Mouse (Mus musculus) CH12.LX (cell line): ENCODE data around the gene Sf3b3.

Experiments
- CTCF ChIP-seq, 2 experiments: IDR thresholded peaks in 1 of 2; conservative IDR thresholded peaks in 1 of 2; 2 replicates each; pipeline ENCODE4 v1.5.1; 2011 to 2012; ENCODE audit warnings: low read depth in 2 of 2, low read length in 2 of 2, improper control_type of control experiment in 1 of 2, inconsistent platforms in 1 of 2, mild to moderate bottlenecking in 1 of 2, moderate library complexity in 1 of 2
- E2F4 ChIP-seq: IDR thresholded peaks from 2 replicates; pipeline ENCODE4 v1.6.1; 2011; ENCODE audit warnings: low read depth, low read length, improper control_type of control experiment; ENCODE audit not compliant: insufficient replicate concordance
- ELF1 ChIP-seq: IDR thresholded peaks from 2 replicates; pipeline ENCODE4 v1.6.1; 2014; ENCODE audit warnings: low read depth, mild to moderate bottlenecking, inconsistent platforms, low read length, improper control_type of control experiment
- EP300 ChIP-seq: IDR thresholded peaks from 2 replicates; pipeline ENCODE4 v1.6.1; 2011; ENCODE audit warnings: low read length, improper control_type of control experiment
- GABPA ChIP-seq: IDR thresholded peaks from 2 replicates; pipeline ENCODE4 v1.6.1; 2012; ENCODE audit warnings: low read depth, low read length, improper control_type of control experiment, inconsistent platforms; ENCODE audit not compliant: insufficient replicate concordance
- MAZ ChIP-seq: IDR thresholded peaks from 2 replicates; pipeline ENCODE4 v1.6.1; 2012; ENCODE audit warnings: low read depth, mild to moderate bottlenecking, inconsistent platforms, low read length, improper control_type of control experiment, moderate library complexity
- MYC ChIP-seq: IDR thresholded peaks from 2 replicates; pipeline ENCODE4 v1.6.1; 2011; ENCODE audit warnings: low read depth, mild to moderate bottlenecking, improper control_type of control experiment, low read length
- POLR2A ChIP-seq: IDR thresholded peaks from 2 replicates; pipeline ENCODE4 v1.6.1; 2011; ENCODE audit warnings: low read depth, mild to moderate bottlenecking, improper control_type of control experiment, low read length
- TBP ChIP-seq: conservative IDR thresholded peaks from 2 replicates; pipeline ENCODE4 v1.6.1; 2011; ENCODE audit warnings: low read depth, low read length, improper control_type of control experiment
- USF1 ChIP-seq: IDR thresholded peaks from 2 replicates; pipeline ENCODE4 v1.6.1; 2014; ENCODE audit warnings: low read depth, mild to moderate bottlenecking, inconsistent platforms, low read length, improper control_type of control experiment
- ZC3H11A ChIP-seq: IDR thresholded peaks from 2 replicates; pipeline ENCODE4 v1.6.1; 2012; ENCODE audit warnings: low read depth, mild to moderate bottlenecking, inconsistent platforms, low read length, improper control_type of control experiment
- ZKSCAN1 ChIP-seq: IDR thresholded peaks from 2 replicates; pipeline ENCODE4 v1.6.1; 2012; ENCODE audit warnings: low read depth, inconsistent platforms, low read length, improper control_type of control experiment, borderline replicate concordance

- no peak for TF ChIP-seq GABPA
- peak in 1 of 2 experiments; percentile 16; a peak in 1 of 4 replicates for TF ChIP-seq CTCF (conservative IDR thresholded peaks at IDR 0.05 in 1 of 2, IDR thresholded peaks at IDR 0.05 in 1 of 2; ENCODE audit: low read depth in 2 of 2, low read length in 2 of 2)
- no peak for TF ChIP-seq POLR2A
- no peak for TF ChIP-seq E2F4
- TF ChIP-seq USF1 = no peak
- TF ChIP-seq MYC = no peak
- no peak for TF ChIP-seq ELF1
- TF ChIP-seq TBP = no peak
- no peak for TF ChIP-seq ZKSCAN1
- TF ChIP-seq EP300 = no peak
- no peak for TF ChIP-seq MAZ
- no peak for TF ChIP-seq ZC3H11A
Observed at GRCm38 (mm10) chr8:110818593-110818992, 28.0 kb downstream of the Sf3b3 start.
